Mouse (Mus musculus): ENCODE measurements around the gene Krtap4-9.
"Not testable (repeated sequence)": the region's sequence is repeated elsewhere in the genome, so short reads cannot be mapped to it uniquely, and the experiment has no call there.

GRCm38 (mm10) chr11:99772813-99773212 is 12.2 kb upstream of the Krtap4-9 start, which contains the start of gene Gm11595:
- TF ChIP-seq POLR2A, CTCF (IDR thresholded peaks at IDR 0.05; ENCODE audit: extremely low read depth, insufficient read depth, low read length): not testable (repeated sequence)

All from cortical plate, adult 2 months (tissue).